In genomic region chr3:147298065-147298464, GRCm38 (mm10) we compare ENCODE assay signal across 17 mouse cellular contexts.
DNase-seq lines count a peak whose midpoint lies in the region; ATAC-seq and TF ChIP-seq lines count a peak whose summit lies in the region.
"Had no signal": no experiment of that assay in that cellular context is flagged by ENCODE, and none has a peak within 500 bp of the region (broad histone marks: within the 10 kb centered on the region; RNA-seq: fewer than 3 reads in every experiment).

No protein-coding gene starts in this region.

- no peaks in the 10 kb centered on the region for H3K9me3 ChIP-seq in heart, embryonic 10.5 days
- H3K9me3 ChIP-seq in lung, postnatal 0 days (ENCODE audit: low read length) = no peaks in the 10 kb centered on the region
- no peaks in the 10 kb centered on the region for H3K9me3 ChIP-seq in ES-E14 (ENCODE audit: control insufficient read depth, insufficient read depth, low read depth, low read length)
- H3K9me3 ChIP-seq in liver, embryonic 11.5 days (ENCODE audit: control insufficient read depth, low read length) = no peaks in the 10 kb centered on the region

- peaks cover 2% of the 10 kb centered on the region; the same call in 1 of the 2 replicates for H3K36me3 ChIP-seq in heart, adult 2 months (ENCODE audit: control insufficient read depth, insufficient read depth, low read length)
- H3K36me3 ChIP-seq in heart, embryonic 10.5 days = no peaks in the 10 kb centered on the region
- H3K36me3 ChIP-seq in lung, postnatal 0 days (ENCODE audit: insufficient read depth, low read length) = no peaks in the 10 kb centered on the region
- H3K36me3 ChIP-seq in ES-E14 (ENCODE audit: control insufficient read depth, insufficient read depth, low read length, poor library complexity, severe bottlenecking) = no peaks in the 10 kb centered on the region
- no peaks in the 10 kb centered on the region for H3K36me3 ChIP-seq in liver, embryonic 11.5 days (ENCODE audit: control insufficient read depth, insufficient read depth, low read length)

- no peaks in the 10 kb centered on the region for H3K27me3 ChIP-seq in heart, adult 2 months (ENCODE audit: control insufficient read depth, insufficient read depth, low read length)
- H3K27me3 ChIP-seq in heart, embryonic 10.5 days (ENCODE audit: insufficient read depth, poor library complexity, severe bottlenecking) = 0 out of 2 replicates have a peak, but pooled peaks cover 3% of the 10 kb centered on the region
- no peaks in the 10 kb centered on the region for H3K27me3 ChIP-seq in lung, postnatal 0 days (replicated peaks; ENCODE audit: insufficient read depth, low read length)
- no peaks in the 10 kb centered on the region for H3K27me3 ChIP-seq in liver, embryonic 11.5 days (replicated peaks; ENCODE audit: control insufficient read depth, insufficient read depth, low read length)

- TF ChIP-seq POLR2A in heart, adult 2 months (IDR thresholded peaks at IDR 0.05; ENCODE audit: insufficient read depth, low read depth, low read length) = no peak

- TF ChIP-seq CTCF in heart, adult 2 months (IDR thresholded peaks at IDR 0.05) = no peak
- no peak for TF ChIP-seq CTCF in lung, postnatal 0 days (IDR thresholded peaks at IDR 0.05)

- peaks cover 2% of the 10 kb centered on the region for H3K4me1 ChIP-seq in heart, adult 2 months (ENCODE audit: control insufficient read depth, insufficient read depth, low read length)
- peaks cover 11% of the 10 kb centered on the region for H3K4me1 ChIP-seq in heart, embryonic 10.5 days
- no peaks in the 10 kb centered on the region for H3K4me1 ChIP-seq in lung, postnatal 0 days (ENCODE audit: insufficient read depth, low read depth, low read length)
- H3K4me1 ChIP-seq in ES-E14 (ENCODE audit: control insufficient read depth in 2 of 2, insufficient read depth in 2 of 2, low read length in 2 of 2, poor library complexity in 1 of 2) = peaks cover 6 to 7% of the 10 kb centered on the region in 2 experiments; a peak in 3 of 4 replicates
- H3K4me1 ChIP-seq in liver, embryonic 11.5 days (replicated peaks; ENCODE audit: control insufficient read depth, insufficient read depth, low read length) = no peaks in the 10 kb centered on the region

- H3K4me2 ChIP-seq in lung, postnatal 0 days (replicated peaks; ENCODE audit: low read depth, low read length) = 0 out of 2 replicates have a peak overlapping the region, but pooled peaks have one; percentile 4
- H3K4me2 ChIP-seq in liver, embryonic 11.5 days = no peak overlapping the region
- H3K4me2 ChIP-seq: heart, embryonic 11.5 days had no signal

- intact Hi-C loops in heart, adult 2 months (cut with DNase I) = no loop called here

- TF ChIP-seq EP300 in heart, adult 2 months (IDR thresholded peaks at IDR 0.05; ENCODE audit: insufficient read depth, low read depth, low read length) = no peak
- 0 out of 2 replicates have a peak, but pooled peaks have one; percentile 35 for TF ChIP-seq EP300 in lung, postnatal 0 days (IDR thresholded peaks at IDR 0.05)

- DNase-seq in heart, adult 2 months = peak in 1 of 2 experiments; percentile 8
- no peak for DNase-seq in heart, embryonic 10.5 days (ENCODE audit: low spot score)
- DNase-seq in lung, postnatal 0 days (ENCODE audit: low spot score) = peak; percentile 26
- no peak for DNase-seq in lung, postnatal 36 days
- DNase-seq in ES-E14 (ENCODE audit: low read depth, low spot score) = peak; percentile 78
- peak; percentile 94 for DNase-seq in ZHBTc4 (ENCODE audit: low read depth, low spot score)
- no peak for DNase-seq in adipocyte (ENCODE audit: low spot score)
- no peak for DNase-seq in liver, embryonic 11.5 days (ENCODE audit: low spot score)
- DNase-seq: cerebellum, postnatal 14 days; kidney, adult 11 months; kidney, postnatal 36 days; liver; thymus, postnatal 36 days had no signal

- in situ Hi-C loops in ES-E14 (cut with MboI; ENCODE audit: low sequenced_read_pairs in 2 of 2, unreplicated experiment in 2 of 2) = no loop called here

- H3K9ac ChIP-seq in heart, adult 2 months (ENCODE audit: low read depth, low read length) = no peak overlapping the region
- no peak overlapping the region for H3K9ac ChIP-seq in lung, postnatal 0 days (replicated peaks; ENCODE audit: low read depth)
- no peak overlapping the region for H3K9ac ChIP-seq in ES-E14 (ENCODE audit: insufficient read depth, low read depth, low read length, poor library complexity, severe bottlenecking)
- H3K9ac ChIP-seq in liver, embryonic 11.5 days (ENCODE audit: low read depth, low read length) = no peak overlapping the region

- 30% methylated on average over 9 of the region's 9 CpGs for WGBS in heart, adult 2 months
- 25% methylated on average over 9 of the region's 9 CpGs for WGBS in heart, embryonic 10.5 days
- WGBS in lung, postnatal 0 days = 14% methylated on average over 9 of the region's 9 CpGs
- WGBS in liver, embryonic 11.5 days = 19% methylated on average over 9 of the region's 9 CpGs

- peak overlapping the region; percentile 13; the same call in 1 of the 2 replicates for H3K27ac ChIP-seq in heart, adult 2 months
- no peak overlapping the region for H3K27ac ChIP-seq in heart, embryonic 10.5 days
- H3K27ac ChIP-seq in lung, postnatal 0 days (ENCODE audit: low read length) = no peak overlapping the region
- H3K27ac ChIP-seq in ES-E14 (ENCODE audit: insufficient read depth, low read depth, low read length, poor library complexity, severe bottlenecking) = no peak overlapping the region; the same call in 1 of the 2 replicates
- no peak overlapping the region for H3K27ac ChIP-seq in liver, embryonic 11.5 days (ENCODE audit: low read depth, low read length)
- H3K27ac ChIP-seq: macrophage; stomach, postnatal 0 days had no signal

- no peak overlapping the region for H3K4me3 ChIP-seq in heart, adult 2 months
- H3K4me3 ChIP-seq in heart, embryonic 10.5 days = no peak overlapping the region
- H3K4me3 ChIP-seq in lung, postnatal 0 days (ENCODE audit: low read depth, low read length) = no peak overlapping the region
- no peak overlapping the region for H3K4me3 ChIP-seq in ES-E14 (ENCODE audit: insufficient read depth in 1 of 2, low read depth in 1 of 2, low read length in 2 of 2, poor library complexity in 1 of 2, severe bottlenecking in 1 of 2)
- H3K4me3 ChIP-seq in liver, embryonic 11.5 days (ENCODE audit: low read depth, low read length) = no peak overlapping the region

- peak; percentile 46 for ATAC-seq in lung, postnatal 0 days
- no peak for ATAC-seq in liver, embryonic 11.5 days (replicated peaks; ENCODE audit: low FRiP score)
- ATAC-seq: forebrain, embryonic 14.5 days had no signal

- no peaks in the 10 kb centered on the region for H3K79me2 ChIP-seq in heart, adult 2 months (replicated peaks; ENCODE audit: control insufficient read depth, insufficient read depth, low read length)

TF ChIP-seq in ES-E14, 5 proteins besides CTCF, POLR2A, EP300 and RAD21:
- TF ChIP-seq CHD2 (IDR thresholded peaks at IDR 0.05; ENCODE audit: low read depth, low read length) (0 out of 2 replicates have a peak, but pooled peaks have one; percentile 45), ZC3H11A (IDR thresholded peaks at IDR 0.05; ENCODE audit: borderline replicate concordance, low read depth, low read length) (no peak), HCFC1 (IDR thresholded peaks at IDR 0.05; ENCODE audit: borderline replicate concordance, insufficient read depth, low read length) (no peak), ZNF384 (IDR thresholded peaks at IDR 0.05; ENCODE audit: low read depth, low read length) (no peak)

Comparison
In these comparisons a context has a peak if more than half of its experiments do, and no peak if none do; other contexts are left out.
1. DNase-seq: peak in lung, postnatal 0 days (single experiment), ES-E14 (single experiment) and ZHBTc4 (single experiment); none in heart, embryonic 10.5 days (single experiment), lung, postnatal 36 days (single experiment), adipocyte (single experiment) and liver, embryonic 11.5 days (single experiment).